Mouse (Mus musculus): ENCODE results near the gene Nt5dc3. TPM values are rescaled to one million over a fixed set of nuclear protein-coding genes. Genes with fewer than 3 reads are reported as not detected.

Gene Nt5dc3
- polyA plus RNA-seq (2015; fragmentation: Nextera tagmentation; extraction: Ambion mirVana): 11.3 and 13.4 TPM in 2 replicates

GRCm38 (mm10) chr10:86778398-86779116, at the start of gene Nt5dc3:
Gene Nt5dc3, plus strand, starts transcription at chr10:86779005.
- WGBS: under 1% methylated on average over 44 of the region's 44 CpGs

GRCm38 (mm10) chr10:86730823-86731499, 47.8 kb upstream of the Nt5dc3 start:
- peak; percentile 58 for ATAC-seq
- H3K4me3 ChIP-seq (ENCODE audit: low read length): peak overlapping the region; percentile 46
- WGBS: 17% methylated on average over 22 of the region's 22 CpGs
- no peaks in the 10 kb centered on the region for H3K36me3 ChIP-seq (ENCODE audit: control insufficient read depth, insufficient read depth, low read length)
- peaks cover 6% of the 10 kb centered on the region for H3K4me1 ChIP-seq (ENCODE audit: control insufficient read depth, insufficient read depth, low read depth, low read length)
- H3K9me3 ChIP-seq (ENCODE audit: control insufficient read depth, low read length): no peaks in the 10 kb centered on the region
- H3K27me3 ChIP-seq (replicated peaks; ENCODE audit: control insufficient read depth, insufficient read depth, low read length): no peaks in the 10 kb centered on the region
- no peak overlapping the region for H3K27ac ChIP-seq (ENCODE audit: low read depth, low read length)
- H3K4me2 ChIP-seq (ENCODE audit: low read length): peak overlapping the region; percentile 64
- peak overlapping the region; percentile 62 for H3K9ac ChIP-seq (ENCODE audit: low read depth, low read length)

More at GRCm38 (mm10) chr10:86778398-86779116, at the start of gene Nt5dc3:
- Histone ChIP-seq H3K4me3 (ENCODE audit: low read length) (peak within 1 kb of the TSS; percentile 88), H3K4me1 (ENCODE audit: control insufficient read depth, insufficient read depth, low read depth, low read length) (peaks cover 16% of the 10 kb centered on the region), H3K4me2 (ENCODE audit: low read length) (peak within 1 kb of the TSS; percentile 86), H3K9me3 (ENCODE audit: control insufficient read depth, low read length) (no peaks in the 10 kb centered on the region), H3K9ac (ENCODE audit: low read depth, low read length) (peak within 1 kb of the TSS; percentile 78), H3K27ac (ENCODE audit: low read depth, low read length) (peak within 1 kb of the TSS; percentile 63), H3K27me3 (replicated peaks; ENCODE audit: control insufficient read depth, insufficient read depth, low read length) (no peaks in the 10 kb centered on the region), H3K36me3 (ENCODE audit: control insufficient read depth, insufficient read depth, low read length) (no peaks in the 10 kb centered on the region)
- peak; percentile 96 for ATAC-seq

GRCm38 (mm10) chr10:86731500-86731863, 47.3 kb upstream of the Nt5dc3 start:
- peaks cover 6% of the 10 kb centered on the region for H3K4me1 ChIP-seq (ENCODE audit: control insufficient read depth, insufficient read depth, low read depth, low read length)
- H3K9me3 ChIP-seq (ENCODE audit: control insufficient read depth, low read length): no peaks in the 10 kb centered on the region
- H3K27ac ChIP-seq (ENCODE audit: low read depth, low read length): no peak overlapping the region
- H3K36me3 ChIP-seq (ENCODE audit: control insufficient read depth, insufficient read depth, low read length): no peaks in the 10 kb centered on the region
- no peaks in the 10 kb centered on the region for H3K27me3 ChIP-seq (replicated peaks; ENCODE audit: control insufficient read depth, insufficient read depth, low read length)
- 61% methylated on average over 2 of the region's 2 CpGs for WGBS
- no peak overlapping the region for H3K9ac ChIP-seq (ENCODE audit: low read depth, low read length)
- no peak for ATAC-seq
- H3K4me2 ChIP-seq (ENCODE audit: low read length): no peak overlapping the region; the same call in 1 of the 2 replicates
- no peak overlapping the region for H3K4me3 ChIP-seq (ENCODE audit: low read length)

GRCm38 (mm10) chr10:86735036-86735435, 43.8 kb upstream of the Nt5dc3 start:
- Histone ChIP-seq H3K9me3 (ENCODE audit: control insufficient read depth, low read length) (no peaks in the 10 kb centered on the region), H3K4me2 (ENCODE audit: low read length) (no peak overlapping the region), H3K27ac (ENCODE audit: low read depth, low read length) (no peak overlapping the region), H3K27me3 (replicated peaks; ENCODE audit: control insufficient read depth, insufficient read depth, low read length) (no peaks in the 10 kb centered on the region), H3K9ac (ENCODE audit: low read depth, low read length) (no peak overlapping the region), H3K36me3 (ENCODE audit: control insufficient read depth, insufficient read depth, low read length) (no peaks in the 10 kb centered on the region), H3K4me1 (ENCODE audit: control insufficient read depth, insufficient read depth, low read depth, low read length) (no peaks in the 10 kb centered on the region), H3K4me3 (ENCODE audit: low read length) (no peak overlapping the region)
- no peak for ATAC-seq
- 91% methylated on average over 4 of the region's 4 CpGs for WGBS

- H3K4me2 ChIP-seq (ENCODE audit: low read length): no peak overlapping the region
Measured at GRCm38 (mm10) chr10:86742918-86743317, 35.9 kb upstream of the Nt5dc3 start.

GRCm38 (mm10) chr10:86744306-86744705, 34.5 kb upstream of the Nt5dc3 start:
- Histone ChIP-seq H3K4me3 (ENCODE audit: low read length) (no peak overlapping the region), H3K9me3 (ENCODE audit: control insufficient read depth, low read length) (no peaks in the 10 kb centered on the region), H3K27ac (ENCODE audit: low read depth, low read length) (no peak overlapping the region), H3K9ac (ENCODE audit: low read depth, low read length) (no peak overlapping the region), H3K4me2 (ENCODE audit: low read length) (no peak overlapping the region), H3K27me3 (replicated peaks; ENCODE audit: control insufficient read depth, insufficient read depth, low read length) (no peaks in the 10 kb centered on the region), H3K36me3 (ENCODE audit: control insufficient read depth, insufficient read depth, low read length) (no peaks in the 10 kb centered on the region), H3K4me1 (ENCODE audit: control insufficient read depth, insufficient read depth, low read depth, low read length) (no peaks in the 10 kb centered on the region)
- no peak for ATAC-seq
- WGBS: 90% methylated on average over 7 of the region's 7 CpGs

More at GRCm38 (mm10) chr10:86742918-86743317, 35.9 kb upstream of the Nt5dc3 start:
- Histone ChIP-seq H3K36me3 (ENCODE audit: control insufficient read depth, insufficient read depth, low read length) (no peaks in the 10 kb centered on the region), H3K9ac (ENCODE audit: low read depth, low read length) (no peak overlapping the region), H3K27me3 (replicated peaks; ENCODE audit: control insufficient read depth, insufficient read depth, low read length) (no peaks in the 10 kb centered on the region), H3K9me3 (ENCODE audit: control insufficient read depth, low read length) (no peaks in the 10 kb centered on the region), H3K4me3 (ENCODE audit: low read length) (no peak overlapping the region), H3K4me1 (ENCODE audit: control insufficient read depth, insufficient read depth, low read depth, low read length) (no peaks in the 10 kb centered on the region), H3K27ac (ENCODE audit: low read depth, low read length) (no peak overlapping the region)
- 96% methylated on average over 2 of the region's 2 CpGs for WGBS
- ATAC-seq: no peak

GRCm38 (mm10) chr10:86755816-86756502, 22.8 kb upstream of the Nt5dc3 start:
- no peaks in the 10 kb centered on the region for H3K36me3 ChIP-seq (ENCODE audit: control insufficient read depth, insufficient read depth, low read length)
- H3K9ac ChIP-seq (ENCODE audit: low read depth, low read length): no peak overlapping the region
- H3K4me2 ChIP-seq (ENCODE audit: low read length): no peak overlapping the region
- WGBS: 81% methylated on average over 6 of the region's 6 CpGs
- H3K4me1 ChIP-seq (ENCODE audit: control insufficient read depth, insufficient read depth, low read depth, low read length): no peaks in the 10 kb centered on the region
- no peak overlapping the region for H3K4me3 ChIP-seq (ENCODE audit: low read length)
- no peak for ATAC-seq
- no peaks in the 10 kb centered on the region for H3K27me3 ChIP-seq (replicated peaks; ENCODE audit: control insufficient read depth, insufficient read depth, low read length)
- H3K27ac ChIP-seq (ENCODE audit: low read depth, low read length): no peak overlapping the region
- H3K9me3 ChIP-seq (ENCODE audit: control insufficient read depth, low read length): no peaks in the 10 kb centered on the region

- ATAC-seq: no peak
Measured at GRCm38 (mm10) chr10:86757724-86758123, 21.1 kb upstream of the Nt5dc3 start.

GRCm38 (mm10) chr10:86758211-86758610, 20.6 kb upstream of the Nt5dc3 start:
- no peak overlapping the region for H3K4me3 ChIP-seq (ENCODE audit: low read length)

More at GRCm38 (mm10) chr10:86757724-86758123, 21.1 kb upstream of the Nt5dc3 start:
- Histone ChIP-seq H3K36me3 (ENCODE audit: control insufficient read depth, insufficient read depth, low read length) (no peaks in the 10 kb centered on the region), H3K4me3 (ENCODE audit: low read length) (no peak overlapping the region), H3K4me2 (ENCODE audit: low read length) (no peak overlapping the region), H3K9ac (ENCODE audit: low read depth, low read length) (no peak overlapping the region), H3K9me3 (ENCODE audit: control insufficient read depth, low read length) (no peaks in the 10 kb centered on the region), H3K4me1 (ENCODE audit: control insufficient read depth, insufficient read depth, low read depth, low read length) (no peaks in the 10 kb centered on the region), H3K27me3 (replicated peaks; ENCODE audit: control insufficient read depth, insufficient read depth, low read length) (no peaks in the 10 kb centered on the region), H3K27ac (ENCODE audit: low read depth, low read length) (no peak overlapping the region)
- 94% methylated on average over 1 of the region's 1 CpGs for WGBS

More at GRCm38 (mm10) chr10:86758211-86758610, 20.6 kb upstream of the Nt5dc3 start:
- WGBS: 88% methylated on average over 6 of the region's 6 CpGs
- Histone ChIP-seq H3K9ac (ENCODE audit: low read depth, low read length) (no peak overlapping the region), H3K4me1 (ENCODE audit: control insufficient read depth, insufficient read depth, low read depth, low read length) (no peaks in the 10 kb centered on the region), H3K27me3 (replicated peaks; ENCODE audit: control insufficient read depth, insufficient read depth, low read length) (no peaks in the 10 kb centered on the region), H3K9me3 (ENCODE audit: control insufficient read depth, low read length) (no peaks in the 10 kb centered on the region), H3K36me3 (ENCODE audit: control insufficient read depth, insufficient read depth, low read length) (no peaks in the 10 kb centered on the region), H3K4me2 (ENCODE audit: low read length) (no peak overlapping the region), H3K27ac (ENCODE audit: low read depth, low read length) (no peak overlapping the region)
- ATAC-seq: no peak

All from hindbrain, embryonic 16.5 days (tissue).